Mouse (Mus musculus): ENCODE data around the gene Rilpl1. TPM values are rescaled to one million over a fixed set of nuclear protein-coding genes. Genes with fewer than 3 reads are reported as not detected.

Rilpl1 gene
- polyA plus RNA-seq (2014; fragmentation: Illumina TruSeq; extraction: RNeasy Lipid Tissue Mini Kit (QIAGEN cat#74804)): 10.2 TPM

GRCm38 (mm10) chr5:124530655-124531582, at the start of gene Rilpl1:
Gene Rilpl1, minus strand, starts transcription at chr5:124531391.

GRCm38 (mm10) chr5:124578633-124579317, 47.6 kb upstream of the Rilpl1 start, which contains the start of the genes Eif2b1 and Gtf2h3:
Gene Eif2b1, minus strand, starts transcription at chr5:124579131.
Gene Gtf2h3, plus strand, starts transcription at chr5:124579140.

GRCm38 (mm10) chr5:124552558-124553307, 21.5 kb upstream of the Rilpl1 start, which contains the start of gene Ddx55:
Gene Ddx55, plus strand, starts transcription at chr5:124552864.

DNA sequence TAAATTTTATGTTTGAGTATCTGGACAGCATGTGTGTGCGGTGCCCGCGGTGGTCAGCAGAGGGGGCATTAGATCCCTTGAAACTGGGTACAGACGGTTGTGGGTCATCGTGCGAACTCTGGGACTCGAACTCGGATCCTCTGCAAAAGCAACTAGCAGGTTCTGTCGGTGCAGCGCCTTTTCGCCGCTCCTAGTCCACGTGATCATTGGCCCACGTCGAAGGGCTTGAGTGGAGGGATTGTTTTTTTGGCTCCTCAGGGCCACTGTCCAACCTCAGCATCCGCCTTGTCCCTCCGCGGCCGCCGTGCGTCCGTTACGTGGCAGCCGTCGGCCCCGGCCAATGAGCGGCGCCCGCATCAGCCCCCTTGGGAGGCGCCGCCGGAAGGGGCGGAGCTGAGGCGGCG, 9.2 kb upstream of the Rilpl1 start, which contains the start of gene Tmed2:
TSS of gene Tmed2 (plus strand) at position 313 of the 404 bp plus-strand sequence.

GRCm38 (mm10) chr5:124482966-124483654, 48.1 kb downstream of the Rilpl1 start, which contains the start of gene Snrnp35:
Gene Snrnp35, plus strand, starts transcription at chr5:124483134.

Other genes starting within 250 kb of the Rilpl1 start
- 14.3 TPM for gene Mphosph9, start 203.4 kb downstream of the Rilpl1 start, polyA plus RNA-seq (2014; fragmentation: Illumina TruSeq; extraction: RNeasy Lipid Tissue Mini Kit (QIAGEN cat#74804))
- 25.1 TPM for gene 2810006K23Rik, start 203.3 kb downstream of the Rilpl1 start, polyA plus RNA-seq (2014; fragmentation: Illumina TruSeq; extraction: RNeasy Lipid Tissue Mini Kit (QIAGEN cat#74804))
- 198 TPM for gene Cdk2ap1, start 168.3 kb downstream of the Rilpl1 start, polyA plus RNA-seq (2014; fragmentation: Illumina TruSeq; extraction: RNeasy Lipid Tissue Mini Kit (QIAGEN cat#74804))
- 86.4 TPM for gene Sbno1, start 105.4 kb downstream of the Rilpl1 start, polyA plus RNA-seq (2014; fragmentation: Illumina TruSeq; extraction: RNeasy Lipid Tissue Mini Kit (QIAGEN cat#74804))
- 71.7 TPM for gene Kmt5a, start 91.5 kb downstream of the Rilpl1 start, polyA plus RNA-seq (2014; fragmentation: Illumina TruSeq; extraction: RNeasy Lipid Tissue Mini Kit (QIAGEN cat#74804))
- 4.0 TPM for gene Rilpl2, start 53.0 kb downstream of the Rilpl1 start, polyA plus RNA-seq (2014; fragmentation: Illumina TruSeq; extraction: RNeasy Lipid Tissue Mini Kit (QIAGEN cat#74804))
- gene Snrnp35, start 48.3 kb downstream of the Rilpl1 start, polyA plus RNA-seq (2014; fragmentation: Illumina TruSeq; extraction: RNeasy Lipid Tissue Mini Kit (QIAGEN cat#74804)): 0.57 TPM
- 1,870 TPM for gene Tmed2, start 9.3 kb upstream of the Rilpl1 start, polyA plus RNA-seq (2014; fragmentation: Illumina TruSeq; extraction: RNeasy Lipid Tissue Mini Kit (QIAGEN cat#74804))
- 10.8 TPM for gene Ddx55, start 21.5 kb upstream of the Rilpl1 start, polyA plus RNA-seq (2014; fragmentation: Illumina TruSeq; extraction: RNeasy Lipid Tissue Mini Kit (QIAGEN cat#74804))
- gene Eif2b1, start 47.7 kb upstream of the Rilpl1 start, polyA plus RNA-seq (2014; fragmentation: Illumina TruSeq; extraction: RNeasy Lipid Tissue Mini Kit (QIAGEN cat#74804)): 44.9 TPM
- 8.2 TPM for gene Gtf2h3, start 47.7 kb upstream of the Rilpl1 start, polyA plus RNA-seq (2014; fragmentation: Illumina TruSeq; extraction: RNeasy Lipid Tissue Mini Kit (QIAGEN cat#74804))
- 26.9 TPM for gene Atp6v0a2, start 97.2 kb upstream of the Rilpl1 start, polyA plus RNA-seq (2014; fragmentation: Illumina TruSeq; extraction: RNeasy Lipid Tissue Mini Kit (QIAGEN cat#74804))
- 0.31 TPM for gene Dnah10, start 193.7 kb upstream of the Rilpl1 start, polyA plus RNA-seq (2014; fragmentation: Illumina TruSeq; extraction: RNeasy Lipid Tissue Mini Kit (QIAGEN cat#74804))